ENCODE assay signal across 7 mouse cellular contexts in genomic region chr11:107469031-107469522, GRCm38 (mm10). TPM values are rescaled to one million over a fixed set of nuclear protein-coding genes. Genes with fewer than 3 reads are reported as not detected.
DNase-seq lines count a peak whose midpoint lies in the region; ATAC-seq and TF ChIP-seq lines count a peak whose summit lies in the region.

No protein-coding gene starts in this region.

- intact Hi-C loops in heart, adult 2 months (cut with DNase I), result loop anchor here (1.0 to 2.0 kb wide), 4 partner anchors 18 to 134 kb away; no protein-coding TSS in a partner anchor

- peak overlapping the region; percentile 89 for H3K9ac ChIP-seq in embryonic facial prominence, embryonic 12.5 days
- peak overlapping the region; percentile 95 for H3K9ac ChIP-seq in heart, adult 2 months (ENCODE audit: low read depth, low read length)
- peak overlapping the region; percentile 85 for H3K9ac ChIP-seq in limb, embryonic 14.5 days (ENCODE audit: low read depth, low read length, severe bottlenecking)
- H3K9ac ChIP-seq in midbrain, embryonic 15.5 days, result peak overlapping the region; percentile 85

- TF ChIP-seq CTCF in heart, adult 2 months (IDR thresholded peaks at IDR 0.05), result peak; percentile 99

- H3K27me3 ChIP-seq in embryonic facial prominence, embryonic 12.5 days, result no peaks in the 10 kb centered on the region
- H3K27me3 ChIP-seq in heart, adult 2 months (ENCODE audit: control insufficient read depth, insufficient read depth, low read length), result no peaks in the 10 kb centered on the region
- no peaks in the 10 kb centered on the region for H3K27me3 ChIP-seq in limb, embryonic 14.5 days (ENCODE audit: control insufficient read depth, insufficient read depth, low read length)
- no peaks in the 10 kb centered on the region for H3K27me3 ChIP-seq in midbrain, embryonic 15.5 days (replicated peaks)

- peak; percentile 88 for ATAC-seq in embryonic facial prominence, embryonic 12.5 days (ENCODE audit: insufficient number of reproducible peaks, insufficient read depth, low FRiP score, low TSS enrichment)
- peak; percentile 86 for ATAC-seq in limb, embryonic 14.5 days (ENCODE audit: low FRiP score, low read depth)
- ATAC-seq in midbrain, embryonic 15.5 days (replicated peaks), result peak; percentile 89

- WGBS in embryonic facial prominence, embryonic 12.5 days, result under 1% methylated on average over 38 of the region's 38 CpGs
- 1% methylated on average over 38 of the region's 38 CpGs for WGBS in heart, adult 2 months
- under 1% methylated on average over 36 of the region's 38 CpGs for WGBS in limb, embryonic 14.5 days
- 1% methylated on average over 35 of the region's 38 CpGs for WGBS in midbrain, embryonic 15.5 days

- H3K4me3 ChIP-seq in embryonic facial prominence, embryonic 12.5 days, result peak overlapping the region; percentile 84
- peak overlapping the region; percentile 75 for H3K4me3 ChIP-seq in heart, adult 2 months
- H3K4me3 ChIP-seq in limb, embryonic 14.5 days (replicated peaks; ENCODE audit: low read length), result peak overlapping the region; percentile 85
- peak overlapping the region; percentile 83 for H3K4me3 ChIP-seq in midbrain, embryonic 15.5 days

- no peak for TF ChIP-seq EP300 in heart, adult 2 months (IDR thresholded peaks at IDR 0.05; ENCODE audit: insufficient read depth, low read depth, low read length)

- peak overlapping the region; percentile 72 for H3K4me2 ChIP-seq in embryonic facial prominence, embryonic 12.5 days (replicated peaks)
- H3K4me2 ChIP-seq in limb, embryonic 14.5 days (replicated peaks; ENCODE audit: low read depth, low read length, severe bottlenecking), result peak overlapping the region; percentile 71
- H3K4me2 ChIP-seq in midbrain, embryonic 15.5 days, result peak overlapping the region; percentile 63

- H3K27ac ChIP-seq in embryonic facial prominence, embryonic 12.5 days, result peak overlapping the region; percentile 98
- peak overlapping the region; percentile 95 for H3K27ac ChIP-seq in heart, adult 2 months
- peak overlapping the region; percentile 93 for H3K27ac ChIP-seq in limb, embryonic 14.5 days (replicated peaks; ENCODE audit: low read depth, low read length)
- H3K27ac ChIP-seq in midbrain, embryonic 15.5 days, result peak overlapping the region; percentile 89

- H3K79me2 ChIP-seq in heart, adult 2 months (replicated peaks; ENCODE audit: control insufficient read depth, insufficient read depth, low read length), result peaks cover 2% of the 10 kb centered on the region

- H3K36me3 ChIP-seq in embryonic facial prominence, embryonic 12.5 days, result no peaks in the 10 kb centered on the region
- H3K36me3 ChIP-seq in heart, adult 2 months (ENCODE audit: control insufficient read depth, insufficient read depth, low read length), result 0 out of 2 replicates have a peak, but pooled peaks cover 1% of the 10 kb centered on the region
- H3K36me3 ChIP-seq in limb, embryonic 14.5 days (ENCODE audit: control insufficient read depth, insufficient read depth, low read length), result no peaks in the 10 kb centered on the region
- no peaks in the 10 kb centered on the region for H3K36me3 ChIP-seq in midbrain, embryonic 15.5 days (replicated peaks)

- DNase-seq in adrenal gland, postnatal 25 days, result peak; percentile 77
- DNase-seq in heart, adult 2 months, result peak; percentile 89
- peak; percentile 78 for DNase-seq in kidney, adult 9 months
- peak; percentile 87 for DNase-seq in limb, embryonic 14.5 days (ENCODE audit: low spot score)
- DNase-seq in spleen, adult 18-20 months, result peak; percentile 60 to 78

- peak; percentile 34; the same call in 1 of the 2 replicates for TF ChIP-seq POLR2A in heart, adult 2 months (IDR thresholded peaks at IDR 0.05; ENCODE audit: insufficient read depth, low read depth, low read length)
- TF ChIP-seq POLR2A in limb, embryonic 14.5 days (IDR thresholded peaks at IDR 0.05; ENCODE audit: borderline replicate concordance, extremely low read depth, insufficient read depth, insufficient read length), result peak; percentile 17; the same call in 1 of the 2 replicates

- H3K9me3 ChIP-seq in embryonic facial prominence, embryonic 12.5 days, result no peaks in the 10 kb centered on the region
- no peaks in the 10 kb centered on the region for H3K9me3 ChIP-seq in limb, embryonic 14.5 days (ENCODE audit: control insufficient read depth, low read length)
- H3K9me3 ChIP-seq in midbrain, embryonic 15.5 days, result no peaks in the 10 kb centered on the region

- peaks cover 25% of the 10 kb centered on the region for H3K4me1 ChIP-seq in embryonic facial prominence, embryonic 12.5 days
- peaks cover 6% of the 10 kb centered on the region for H3K4me1 ChIP-seq in heart, adult 2 months (ENCODE audit: control insufficient read depth, insufficient read depth, low read length)
- H3K4me1 ChIP-seq in limb, embryonic 14.5 days (ENCODE audit: control insufficient read depth, insufficient read depth, low read length), result peaks cover 8% of the 10 kb centered on the region
- H3K4me1 ChIP-seq in midbrain, embryonic 15.5 days, result peaks cover 27% of the 10 kb centered on the region

RNA-seq across cellular contexts. Expression of gene Pitpnc1, which starts 1.4 kb away (rescaled TPM):
- 14.8 and 20.4 TPM in 2 replicates for total RNA-seq in adrenal gland, postnatal 25 days (2021)
- polyA plus RNA-seq in embryonic facial prominence, embryonic 12.5 days (2016; fragmentation: Nextera tagmentation; extraction: Ambion mirVana), result 36.3 and 41.6 TPM in 2 replicates
- total RNA-seq in heart, adult 2 months (2021), result 10 to 100 TPM; 66.4 to 68.1 TPM
- 22.7 and 39.4 TPM in 2 replicates for polyA plus RNA-seq in heart, adult 2 months (2012; rRNA removed)
- 20.4 and 22.2 TPM in 2 replicates for polyA plus RNA-seq in limb, embryonic 14.5 days (2012; rRNA removed)
- polyA plus RNA-seq in limb, embryonic 14.5 days (2014; fragmentation: Nextera tagmentation; extraction: Ambion mirVana), result 25.2 and 30.3 TPM in 2 replicates
- 43.0 and 43.7 TPM in 2 replicates for polyA plus RNA-seq in midbrain, embryonic 15.5 days (2015; fragmentation: Nextera tagmentation; extraction: Ambion mirVana)

RNA-seq across cellular contexts. Expression of gene Psmd12, which starts 10.2 kb away (rescaled TPM):
- total RNA-seq in adrenal gland, postnatal 25 days (2021), result 98.8 and 106 TPM in 2 replicates
- polyA plus RNA-seq in embryonic facial prominence, embryonic 12.5 days (2016; fragmentation: Nextera tagmentation; extraction: Ambion mirVana), result 170 and 181 TPM in 2 replicates
- 10 to 100 TPM; 78.3 to 92.2 TPM for total RNA-seq in heart, adult 2 months (2021)
- polyA plus RNA-seq in heart, adult 2 months (2012; rRNA removed), result 22.6 and 42.4 TPM in 2 replicates
- 47.2 and 70.9 TPM in 2 replicates for polyA plus RNA-seq in limb, embryonic 14.5 days (2012; rRNA removed)
- 156 and 158 TPM in 2 replicates for polyA plus RNA-seq in limb, embryonic 14.5 days (2014; fragmentation: Nextera tagmentation; extraction: Ambion mirVana)
- 140 and 148 TPM in 2 replicates for polyA plus RNA-seq in midbrain, embryonic 15.5 days (2015; fragmentation: Nextera tagmentation; extraction: Ambion mirVana)

Comparison
In these comparisons a context has a peak if more than half of its experiments do, and no peak if none do; other contexts are left out.
1. Peak in every context shown above with its lines: DNase-seq, ATAC-seq, H3K4me3 ChIP-seq and H3K27ac ChIP-seq.